Mouse (Mus musculus): ENCODE results near the gene Fez2.
A peak's percentile ranks its signal among the peaks of the same experiment; 100 is the strongest.

Gene Fez2

DNA sequence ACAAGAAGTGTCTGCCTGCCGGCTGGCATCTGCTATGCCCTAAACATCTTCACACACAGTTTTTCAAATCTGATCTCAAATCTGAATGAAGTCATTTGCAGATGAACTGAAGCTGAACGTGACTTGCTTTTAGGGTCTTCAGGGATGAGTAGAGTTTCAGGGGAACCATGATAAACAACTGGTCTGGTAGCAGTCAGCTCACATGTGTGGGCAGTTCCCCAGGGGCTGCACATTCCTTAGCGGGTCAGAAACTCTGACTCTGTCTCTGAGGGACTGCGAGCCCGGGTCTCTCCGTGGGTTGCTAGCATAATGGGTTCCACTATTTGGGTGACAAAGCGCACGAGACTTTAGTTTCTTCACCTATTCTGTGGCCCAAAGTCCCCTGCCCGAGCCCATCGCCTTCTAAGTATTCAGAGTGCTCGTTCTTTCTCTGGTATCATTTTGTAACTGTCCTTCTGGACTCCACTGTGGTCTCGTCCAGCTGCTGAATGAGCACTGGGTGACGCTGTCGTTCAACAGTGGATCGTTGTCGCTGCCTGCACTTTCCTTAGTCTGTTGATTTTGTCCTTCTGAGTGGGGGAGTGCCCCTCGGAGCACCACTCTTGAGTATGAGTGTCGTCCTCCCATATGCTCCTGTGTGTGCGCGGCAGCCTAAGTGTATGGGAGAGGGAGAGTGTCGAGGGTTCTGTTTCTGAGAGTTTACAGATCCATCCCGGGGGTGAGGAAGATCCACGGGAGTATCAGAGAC, 53.2 kb downstream of the Fez2 start:
- DNase-seq: no peak

DNA sequence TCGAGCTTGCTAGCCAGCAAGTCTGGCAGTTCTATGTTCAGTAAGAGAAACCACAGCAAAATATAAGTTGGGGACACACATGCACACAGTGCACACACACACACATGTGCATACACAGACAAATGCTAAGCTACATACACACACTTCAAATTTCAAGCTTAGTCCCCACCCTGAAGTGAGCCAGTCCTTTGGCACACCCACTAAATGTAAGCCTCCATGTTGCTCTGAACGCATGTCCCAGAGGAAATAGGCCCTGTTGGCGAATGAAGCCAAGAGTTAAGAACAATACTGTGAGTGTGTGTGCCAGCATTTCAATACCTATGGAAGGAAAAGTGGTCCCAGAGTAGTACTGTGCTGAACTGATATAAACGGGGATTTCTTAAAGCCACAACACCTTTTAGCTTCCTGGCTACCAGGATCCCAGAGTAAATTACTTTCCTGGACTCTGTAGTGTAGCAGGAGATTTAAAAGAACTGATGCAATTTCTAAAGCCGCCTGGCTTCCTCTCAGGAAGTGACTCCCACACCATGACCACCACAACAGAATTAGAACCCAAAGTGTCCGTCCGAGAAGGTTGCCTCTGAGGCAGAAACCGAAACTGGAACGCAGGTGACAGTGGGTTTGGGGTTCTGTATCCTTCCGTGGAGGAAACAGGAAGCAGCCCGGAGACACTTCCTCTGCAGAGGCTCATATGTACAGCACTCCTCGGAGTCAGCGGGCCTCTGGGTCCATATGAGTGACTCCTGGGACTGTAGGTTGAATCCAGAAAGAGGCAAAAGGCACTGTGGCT, 55.8 kb downstream of the Fez2 start:
- DNase-seq: no peak

- peak; percentile 34 for DNase-seq
Observed at GRCm38 (mm10) chr17:78358251-78358726, 59.7 kb downstream of the Fez2 start.

GRCm38 (mm10) chr17:78357753-78358152, 60.2 kb downstream of the Fez2 start:
- no peak for DNase-seq

GRCm38 (mm10) chr17:78355611-78356010, 62.3 kb downstream of the Fez2 start:
- DNase-seq: no peak

GRCm38 (mm10) chr17:78354871-78355270, 63.1 kb downstream of the Fez2 start:
- DNase-seq: no peak

- DNase-seq: no peak
Observed at GRCm38 (mm10) chr17:78354411-78354810, 63.5 kb downstream of the Fez2 start.

DNA sequence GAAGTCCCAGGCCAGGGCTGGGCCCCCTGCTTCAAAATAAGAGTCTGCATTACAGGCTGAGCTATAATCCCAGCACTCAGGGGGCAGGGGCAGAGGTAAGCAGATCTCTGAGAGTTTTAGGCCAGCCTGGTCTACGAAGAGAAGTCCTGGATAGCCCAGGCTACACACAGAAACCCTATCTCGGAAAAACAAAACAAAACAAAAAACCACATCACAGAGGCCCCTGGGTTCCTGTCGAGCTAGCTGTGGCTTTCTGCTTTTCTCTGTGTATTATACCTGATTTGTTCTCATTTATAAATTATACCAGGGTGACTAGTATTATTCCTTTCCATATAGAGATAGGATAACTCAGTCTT, 65.5 kb downstream of the Fez2 start:
- no peak for DNase-seq

DNA sequence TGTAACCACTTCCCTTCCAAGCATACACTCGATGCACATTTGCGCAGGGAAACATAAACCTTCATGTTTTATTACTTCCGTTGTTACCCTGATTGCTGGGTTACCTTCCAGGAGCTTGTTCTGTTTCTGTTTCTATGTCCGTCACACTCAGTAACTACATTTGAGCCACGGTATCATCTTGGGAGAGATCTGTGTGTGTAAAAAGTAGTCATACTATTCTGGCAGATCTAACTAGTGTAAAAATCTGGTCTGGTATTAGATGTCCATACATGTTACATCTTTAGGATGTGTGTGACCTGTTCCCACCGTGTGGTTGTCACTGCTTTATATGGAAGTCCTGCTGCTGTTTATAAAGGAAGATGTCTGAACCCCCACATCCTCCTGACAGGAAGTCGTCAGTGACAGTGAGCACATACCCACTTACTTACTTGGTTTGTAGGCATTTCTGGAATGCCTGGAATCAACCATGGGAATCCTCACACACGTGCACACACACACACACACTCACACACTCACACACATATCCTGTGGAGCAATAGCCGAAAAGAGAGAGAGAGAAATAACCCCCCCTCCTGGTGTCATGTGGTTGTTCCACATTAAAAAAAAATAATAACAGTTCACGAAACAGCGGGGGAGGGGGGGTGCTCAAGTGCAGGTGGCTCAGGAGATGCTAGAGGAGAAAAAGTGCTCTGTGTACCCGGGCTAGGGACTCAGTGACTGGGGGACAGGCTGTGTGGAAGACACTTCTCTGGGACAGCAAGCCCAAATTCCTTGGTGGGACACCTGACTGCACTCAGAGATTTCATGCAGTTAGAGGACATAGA, 66.1 kb downstream of the Fez2 start:
- no peak for DNase-seq

DNA sequence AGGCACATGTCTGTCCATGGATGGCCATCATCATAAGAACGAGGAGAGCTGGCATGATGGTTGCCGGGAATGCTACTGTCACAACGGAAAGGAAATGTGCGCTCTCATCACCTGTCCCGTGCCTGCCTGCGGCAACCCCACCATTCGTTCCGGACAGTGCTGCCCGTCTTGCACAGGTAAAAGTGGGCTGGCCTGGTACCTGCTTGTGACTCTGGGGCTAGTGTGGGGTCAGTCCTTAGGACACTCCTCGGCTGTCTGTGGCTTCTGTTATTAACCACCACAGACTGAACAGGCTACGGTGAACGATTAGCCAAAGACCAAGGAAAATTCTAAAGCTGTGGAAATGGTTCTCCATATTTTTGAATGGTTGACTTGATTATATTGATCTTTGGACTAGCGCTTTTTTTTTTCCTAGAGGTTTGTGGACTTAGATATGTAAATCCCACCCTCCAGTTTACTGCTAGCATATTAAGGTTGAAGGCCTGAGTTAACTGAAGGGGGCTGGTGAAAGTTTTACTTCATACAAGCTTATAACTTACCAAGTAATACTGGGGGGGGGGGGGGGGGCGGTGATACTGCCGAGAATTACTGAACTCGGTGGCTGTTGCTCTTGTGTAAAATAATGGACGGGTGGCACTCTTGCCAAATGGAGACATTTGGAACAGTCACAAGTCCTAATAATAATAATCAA, 70.7 kb downstream of the Fez2 start:
- DNase-seq: no peak

DNA sequence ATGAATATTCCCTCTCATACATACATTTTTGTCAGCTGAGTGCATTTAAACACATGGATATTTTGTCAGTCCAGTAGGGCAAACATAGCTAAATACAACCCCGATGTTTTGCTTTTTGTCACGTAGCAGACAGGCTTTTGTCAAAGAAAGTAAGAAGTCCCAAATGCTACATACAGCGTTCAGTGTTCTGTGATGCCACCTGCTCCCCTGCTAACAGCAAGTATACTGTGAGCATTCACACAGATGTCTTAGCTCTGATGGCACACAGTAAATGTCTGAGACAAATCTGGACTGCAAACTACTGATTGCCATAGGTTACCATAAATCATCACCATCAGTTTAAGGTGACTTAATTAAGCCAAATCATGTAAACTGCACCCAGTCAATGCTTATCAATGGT, 74.3 kb downstream of the Fez2 start:
- no peak for DNase-seq

- DNase-seq: no peak
Observed at GRCm38 (mm10) chr17:78335250-78335649, 82.7 kb downstream of the Fez2 start.

DNA sequence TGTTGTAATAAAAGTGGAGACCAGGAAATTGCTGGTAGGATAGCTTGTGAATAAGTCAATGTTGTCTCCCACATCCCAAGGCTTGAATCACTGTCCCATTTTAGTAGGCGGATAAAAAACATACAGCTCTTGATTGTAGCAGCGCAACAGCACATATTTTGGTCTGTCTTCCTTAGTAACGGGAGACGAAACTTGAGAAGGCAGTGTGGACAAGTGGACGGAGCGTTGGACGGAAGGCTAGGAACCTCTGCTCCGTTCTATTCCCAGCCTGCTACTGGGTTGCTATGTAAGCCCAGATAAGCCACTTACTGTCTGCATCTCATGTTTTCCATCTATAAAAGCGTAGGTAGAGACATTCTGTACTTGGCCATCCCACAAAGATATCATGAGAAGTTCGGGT, 84.7 kb downstream of the Fez2 start:
- no peak for DNase-seq

DNA sequence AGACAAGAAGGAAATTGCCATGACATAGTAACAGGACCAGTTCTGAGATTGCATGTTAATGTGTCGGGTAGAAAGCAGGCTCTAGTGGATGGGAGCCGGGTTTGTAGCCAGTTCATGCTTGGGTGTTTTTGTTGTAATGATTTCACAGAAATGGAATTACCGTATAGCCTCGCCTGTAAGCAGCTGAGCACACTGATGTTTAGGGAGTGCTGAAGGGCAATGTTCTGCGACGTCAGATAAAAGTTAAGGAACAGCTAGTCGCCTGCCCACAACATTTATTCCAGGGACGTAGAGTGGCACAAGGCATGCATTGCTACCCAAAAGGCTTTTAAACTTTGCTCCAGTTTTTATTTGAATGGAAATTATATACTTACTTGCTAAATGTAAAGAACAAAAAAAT, 86.5 kb downstream of the Fez2 start:
- no peak for DNase-seq

GRCm38 (mm10) chr17:78328287-78328686, 89.7 kb downstream of the Fez2 start:
- no peak for DNase-seq

DNA sequence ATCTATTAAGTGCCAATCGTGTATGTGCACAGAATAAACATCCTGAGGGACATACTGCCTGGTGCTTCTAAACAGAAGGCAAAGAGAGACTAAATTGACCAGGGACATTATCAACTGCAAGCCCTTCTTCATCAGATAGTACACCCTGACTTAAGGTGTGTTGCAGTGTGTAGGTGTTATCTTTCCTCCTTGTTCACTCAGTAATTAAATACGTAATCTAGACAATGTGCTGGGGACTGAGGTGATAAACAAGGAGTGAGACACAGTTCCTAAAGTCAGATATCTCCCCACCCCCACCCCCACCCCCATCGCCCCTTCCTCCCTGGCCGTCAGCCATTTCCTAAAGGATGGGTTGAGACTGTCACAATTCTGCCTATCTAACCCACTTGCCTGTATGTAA, 90.8 kb downstream of the Fez2 start:
- no peak for DNase-seq

- no peak for DNase-seq
Observed at GRCm38 (mm10) chr17:78326381-78326780, 91.6 kb downstream of the Fez2 start.

DNA sequence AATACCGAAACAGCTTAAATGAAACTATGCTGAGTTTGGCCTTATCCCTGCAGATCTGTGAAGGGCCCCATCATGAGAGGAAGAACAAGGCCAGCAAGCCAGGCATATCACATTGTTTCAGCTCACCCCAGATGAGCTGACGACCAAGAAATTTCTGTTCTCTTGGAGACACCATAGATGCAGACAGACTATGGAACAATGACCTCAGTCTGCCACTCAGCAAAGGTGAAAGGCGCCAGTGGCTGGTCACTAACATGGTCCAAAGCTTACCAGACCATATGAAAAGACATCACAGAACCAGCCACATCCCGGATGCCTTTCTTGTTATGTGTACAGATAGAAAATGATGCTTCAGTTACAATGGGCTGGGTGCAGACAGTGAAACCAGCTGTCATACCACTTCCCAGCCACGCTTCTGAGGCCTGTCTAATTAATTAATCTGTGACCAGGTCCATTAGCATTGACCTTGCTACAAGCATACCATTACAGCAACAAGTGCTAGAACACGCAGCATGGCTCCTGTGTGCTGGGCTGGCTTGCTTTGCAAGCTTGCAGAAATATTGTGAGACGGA, 92.1 kb downstream of the Fez2 start:
- DNase-seq: no peak

- DNase-seq: no peak
Observed at GRCm38 (mm10) chr17:78322369-78323335, 95.3 kb downstream of the Fez2 start.

DNA sequence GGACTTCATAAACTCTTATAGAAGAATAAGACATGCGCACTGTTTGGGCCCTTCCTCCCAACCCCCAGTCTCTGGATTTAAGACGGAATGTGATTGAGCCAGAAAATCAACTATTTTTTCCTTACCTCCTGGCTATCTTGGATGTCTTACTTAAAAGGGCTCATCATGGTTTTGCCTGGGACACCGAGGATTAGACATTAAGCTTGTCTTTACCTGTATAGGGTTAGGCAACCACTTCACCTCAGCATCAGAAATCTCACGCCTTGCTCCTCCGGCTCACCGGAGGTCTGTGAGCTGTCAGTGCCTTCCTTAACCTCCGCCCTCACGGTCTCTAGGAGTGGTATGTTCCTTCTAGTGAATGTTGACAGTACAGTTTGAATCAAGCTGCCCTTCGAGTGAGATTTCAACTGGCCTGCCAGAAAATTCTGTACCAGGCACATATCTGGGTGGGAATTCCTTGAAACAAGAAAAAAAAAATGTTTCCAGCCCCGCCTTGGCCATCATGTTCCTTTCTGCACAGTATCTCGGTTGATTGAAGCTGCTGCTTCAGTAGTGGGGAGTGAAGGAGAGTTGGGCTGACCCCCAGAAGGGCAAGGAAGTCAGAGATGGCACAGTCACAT, 96.6 kb downstream of the Fez2 start:
- no peak for DNase-seq

All from cerebellum, adult 9-11 months (tissue).